Mouse (Mus musculus) olfactory bulb, adult 2 months (tissue): ENCODE measurements around the gene Hus1b.

ENCODE experiments used
- CTCF ChIP-seq: fragments of 200-500 bp; IDR thresholded peaks from 2 replicates; pipeline ENCODE4 v1.5.1; 2012; ENCODE audit warnings: low read depth, mild to moderate bottlenecking, low read length, moderate library complexity; ENCODE audit not compliant: insufficient read depth
- POLR2A ChIP-seq: fragments of 200-500 bp; IDR thresholded peaks from 2 replicates; pipeline ENCODE4 v1.6.1; 2012; ENCODE audit warnings: mild to moderate bottlenecking, low read depth, low read length, moderate library complexity; ENCODE audit not compliant: insufficient read depth

DNA sequence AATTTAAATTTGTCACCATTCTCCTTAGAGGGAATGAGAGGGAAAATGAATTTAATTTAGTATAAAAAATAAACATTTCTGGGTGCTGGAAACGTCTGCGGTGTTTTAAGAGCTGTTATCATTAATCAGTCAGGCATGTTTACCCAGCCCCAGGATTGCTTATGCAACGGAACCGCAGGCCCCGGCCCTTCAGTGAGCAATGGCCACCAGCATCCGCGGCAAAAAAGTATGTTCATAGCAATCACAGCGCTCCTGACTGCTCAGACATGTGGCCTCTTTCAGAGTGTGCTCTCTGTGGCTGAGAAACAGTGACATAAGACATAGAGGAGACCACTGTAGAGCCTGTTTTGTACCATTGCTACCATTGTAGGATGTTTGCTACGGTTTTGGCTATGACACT, 42.7 kb upstream of the Hus1b start:
- TF ChIP-seq CTCF (no peak), POLR2A (no peak)
